Mouse (Mus musculus): Measurements from ENCODE around the gene Tbxas1. TPM values are rescaled to one million over a fixed set of nuclear protein-coding genes. Genes with fewer than 3 reads are reported as not detected.

Tbxas1 gene
- total RNA-seq, 1 experiment from 2014 or later, result 22.3 TPM

GRCm38 (mm10) chr6:39120685-39121084 is 245.5 kb downstream of the Tbxas1 start:
- ATAC-seq (ENCODE audit: extremely low read depth, insufficient number of reproducible peaks, low FRiP score, poor library complexity, severe bottlenecking), result no peak

GRCm38 (mm10) chr6:39124719-39125118 is 249.5 kb downstream of the Tbxas1 start:
- no peak for ATAC-seq (ENCODE audit: extremely low read depth, insufficient number of reproducible peaks, low FRiP score, poor library complexity, severe bottlenecking)

- no peak for ATAC-seq (ENCODE audit: extremely low read depth, insufficient number of reproducible peaks, low FRiP score, poor library complexity, severe bottlenecking)
Observed at GRCm38 (mm10) chr6:39131480-39131879, 256.3 kb downstream of the Tbxas1 start.

- no peak for ATAC-seq (ENCODE audit: extremely low read depth, insufficient number of reproducible peaks, low FRiP score, poor library complexity, severe bottlenecking)
Observed at GRCm38 (mm10) chr6:39132556-39132955, 257.4 kb downstream of the Tbxas1 start.

Other genes with a start within 250 kb of the Tbxas1 start
- gene Klrg2, start 238.2 kb upstream of the Tbxas1 start, total RNA-seq (2017), result 0.23 TPM in 1 of 2 replicates, not detected in the other
- gene Clec2l, start 212.3 kb upstream of the Tbxas1 start, total RNA-seq (2017), result not detected in 2 replicates
- 12.3 and 17.6 TPM in 2 replicates for gene Hipk2, start 761 bp downstream of the Tbxas1 start, total RNA-seq (2017)
- gene Parp12, start 242.9 kb downstream of the Tbxas1 start, total RNA-seq (2017), result 16.1 and 20.1 TPM in 2 replicates

Data from neutrophil, adult 5-6 weeks (primary cell).